Mouse (Mus musculus) midbrain, embryonic 14.5 days (tissue): ENCODE results near the gene Lrba. TPM values are rescaled to one million over a fixed set of nuclear protein-coding genes. Genes with fewer than 3 reads are reported as not detected.

ENCODE experiments used
- ATAC-seq: fragments of 200-750 bp; cut with Nextera tagmentation; 2 replicates; pipeline ENCODE4 v1.8.0; 2017; ENCODE audit warnings: moderate number of reproducible peaks, moderate library complexity; ENCODE audit not compliant: low FRiP score, low TSS enrichment
- DNase-seq: peaks from one replicate; pipeline ENCODE4 v3.0.0-alpha.2; 2015
- H3K27ac ChIP-seq: fragments of 300-500 bp; sonication (generic); replicated peaks from 2 replicates; pipeline ENCODE4 v1.5.1; 2014; ENCODE audit warnings: mild to moderate bottlenecking, low read depth, low read length, moderate library complexity
- H3K27me3 ChIP-seq: fragments of 300-500 bp; sonication (generic); 2 replicates; pipeline ENCODE4 v1.6.1; 2014; ENCODE audit warnings: low read length, control low read depth, mixed read lengths; ENCODE audit not compliant: control insufficient read depth, insufficient read depth
- H3K36me3 ChIP-seq: fragments of 300-500 bp; sonication (generic); 2 replicates; pipeline ENCODE4 v1.6.1; 2014; ENCODE audit warnings: low read length, control low read depth; ENCODE audit not compliant: control insufficient read depth, insufficient read depth
- H3K4me1 ChIP-seq: fragments of 300-500 bp; sonication (generic); 2 replicates; pipeline ENCODE4 v1.6.1; 2014; ENCODE audit warnings: mild to moderate bottlenecking, antibody characterized with exemption, low read length, control low read depth; ENCODE audit not compliant: control insufficient read depth, insufficient read depth
- H3K4me2 ChIP-seq: fragments of 300-500 bp; sonication (generic); 2 replicates; pipeline ENCODE4 v1.6.1; 2014; ENCODE audit warnings: mild to moderate bottlenecking, low read length, moderate library complexity
- H3K4me3 ChIP-seq: fragments of 300-500 bp; sonication (generic); replicated peaks from 2 replicates; pipeline ENCODE4 v1.5.1; 2014; ENCODE audit warnings: low read depth, low read length
- H3K9ac ChIP-seq: fragments of 300-500 bp; sonication (generic); replicated peaks from 2 replicates; pipeline ENCODE4 v1.6.1; 2014; ENCODE audit warnings: mild to moderate bottlenecking, low read length, moderate library complexity
- H3K9me3 ChIP-seq: fragments of 300-500 bp; sonication (generic); 2 replicates; pipeline ENCODE4 v1.6.1; 2016; ENCODE audit warnings: low read length, control low read depth, mixed read lengths; ENCODE audit not compliant: control insufficient read depth
- WGBS: fragments of 180-500 bp; shearing (Covaris S2); extraction: QIAGEN DNeasy Blood & Tissue Kit; methylation state at CpG from one replicate; pipeline ENCODE4 v1.1.7; 2014; 5-methylcytosine and 5-hydroxymethylcytosine counted together
- polyA plus RNA-seq: library from polyadenylated mRNA; unstranded; fragments of >200 nt; fragmentation: Nextera tagmentation; extraction: Ambion mirVana; gene quantifications from 2 replicates; pipeline ENCODE4 v1.2.1, GENCODE M21; 2014

The Lrba gene
- polyA plus RNA-seq, 1 experiment from 2014 or later = 10.2 TPM

GRCm38 (mm10) chr3:86651006-86651405 is 426.5 kb downstream of the Lrba start:
- no peak overlapping the region for H3K9ac ChIP-seq
- H3K27me3 ChIP-seq = no peaks in the 10 kb centered on the region
- no peak overlapping the region for H3K4me3 ChIP-seq
- no peaks in the 10 kb centered on the region for H3K4me1 ChIP-seq
- no peaks in the 10 kb centered on the region for H3K9me3 ChIP-seq
- ATAC-seq = no peak
- DNase-seq = peak; percentile 52
- 45% methylated on average over 3 of the region's 3 CpGs for WGBS
- H3K4me2 ChIP-seq = no peak overlapping the region
- H3K27ac ChIP-seq = no peak overlapping the region
- H3K36me3 ChIP-seq = no peaks in the 10 kb centered on the region

- ATAC-seq (no peak), DNase-seq (peak; percentile 8)
- H3K9me3 ChIP-seq = no peaks in the 10 kb centered on the region
- no peak overlapping the region for H3K9ac ChIP-seq
- no peaks in the 10 kb centered on the region for H3K4me1 ChIP-seq
- no peak overlapping the region for H3K4me2 ChIP-seq
- H3K27ac ChIP-seq = no peak overlapping the region
- 64% methylated on average over 5 of the region's 5 CpGs for WGBS
- H3K36me3 ChIP-seq = no peaks in the 10 kb centered on the region
- no peak overlapping the region for H3K4me3 ChIP-seq
- H3K27me3 ChIP-seq = no peaks in the 10 kb centered on the region
Measured at GRCm38 (mm10) chr3:86659326-86659725, 434.8 kb downstream of the Lrba start.

GRCm38 (mm10) chr3:86664399-86664798 is 439.9 kb downstream of the Lrba start:
- Histone ChIP-seq H3K4me1 (no peaks in the 10 kb centered on the region), H3K4me3 (no peak overlapping the region), H3K27ac (no peak overlapping the region), H3K9me3 (no peaks in the 10 kb centered on the region), H3K9ac (no peak overlapping the region), H3K4me2 (no peak overlapping the region), H3K36me3 (no peaks in the 10 kb centered on the region), H3K27me3 (no peaks in the 10 kb centered on the region)
- DNase-seq (no peak), ATAC-seq (no peak)
- 54% methylated on average over 3 of the region's 3 CpGs for WGBS

GRCm38 (mm10) chr3:86668146-86668545 is 443.7 kb downstream of the Lrba start:
- no peak for ATAC-seq
- H3K9me3 ChIP-seq = no peaks in the 10 kb centered on the region
- H3K9ac ChIP-seq = no peak overlapping the region
- H3K27ac ChIP-seq = peak overlapping the region; percentile 26; the same call in 1 of the 2 replicates
- no peak overlapping the region for H3K4me2 ChIP-seq
- peak; percentile 37 for DNase-seq
- 55% methylated on average over 8 of the region's 8 CpGs for WGBS
- H3K4me1 ChIP-seq = no peaks in the 10 kb centered on the region
- H3K27me3 ChIP-seq = no peaks in the 10 kb centered on the region
- H3K36me3 ChIP-seq = no peaks in the 10 kb centered on the region
- H3K4me3 ChIP-seq = no peak overlapping the region

- no peak overlapping the region for H3K4me2 ChIP-seq
- H3K4me1 ChIP-seq = no peaks in the 10 kb centered on the region
- ATAC-seq (no peak), DNase-seq (no peak)
- 63% methylated on average over 2 of the region's 2 CpGs for WGBS
- no peaks in the 10 kb centered on the region for H3K9me3 ChIP-seq
- H3K36me3 ChIP-seq = no peaks in the 10 kb centered on the region
- no peak overlapping the region for H3K4me3 ChIP-seq
- no peaks in the 10 kb centered on the region for H3K27me3 ChIP-seq
- H3K9ac ChIP-seq = no peak overlapping the region
- no peak overlapping the region for H3K27ac ChIP-seq
Measured at GRCm38 (mm10) chr3:86677573-86678155, 453.2 kb downstream of the Lrba start.

- 5% methylated on average over 7 of the region's 7 CpGs for WGBS
- no peak overlapping the region for H3K4me3 ChIP-seq
- peak overlapping the region; percentile 66 for H3K27ac ChIP-seq
- H3K9me3 ChIP-seq = no peaks in the 10 kb centered on the region
- no peaks in the 10 kb centered on the region for H3K27me3 ChIP-seq
- peak overlapping the region; percentile 29 for H3K4me2 ChIP-seq
- H3K4me1 ChIP-seq = peaks cover 12% of the 10 kb centered on the region; the same call in 1 of the 2 replicates
- ATAC-seq = peak; percentile 70; the same call in 1 of the 2 replicates
- no peaks in the 10 kb centered on the region for H3K36me3 ChIP-seq
- peak; percentile 84 for DNase-seq
- no peak overlapping the region for H3K9ac ChIP-seq
Measured at GRCm38 (mm10) chr3:86687571-86688209, 463.2 kb downstream of the Lrba start.

GRCm38 (mm10) chr3:86688438-86688837 is 464.0 kb downstream of the Lrba start:
- no peak overlapping the region for H3K9ac ChIP-seq
- ATAC-seq = no peak
- H3K9me3 ChIP-seq = no peaks in the 10 kb centered on the region
- no peak overlapping the region for H3K4me3 ChIP-seq
- 19% methylated on average over 1 of the region's 1 CpGs for WGBS
- H3K4me2 ChIP-seq = no peak overlapping the region
- DNase-seq = no peak
- peaks cover 12% of the 10 kb centered on the region; the same call in 1 of the 2 replicates for H3K4me1 ChIP-seq
- H3K36me3 ChIP-seq = no peaks in the 10 kb centered on the region
- no peak overlapping the region for H3K27ac ChIP-seq
- no peaks in the 10 kb centered on the region for H3K27me3 ChIP-seq

- 2% methylated on average over 7 of the region's 7 CpGs for WGBS
- peak overlapping the region; percentile 36 for H3K4me2 ChIP-seq
Measured at GRCm38 (mm10) chr3:86689305-86689704, 464.8 kb downstream of the Lrba start.

GRCm38 (mm10) chr3:86692779-86693178 is 468.3 kb downstream of the Lrba start:
- no peaks in the 10 kb centered on the region for H3K9me3 ChIP-seq
- H3K27ac ChIP-seq = no peak overlapping the region
- H3K4me1 ChIP-seq = peaks cover 8% of the 10 kb centered on the region; the same call in 1 of the 2 replicates
- no peak overlapping the region for H3K9ac ChIP-seq
- no peak for ATAC-seq
- no peak overlapping the region for H3K4me3 ChIP-seq
- no peaks in the 10 kb centered on the region for H3K36me3 ChIP-seq
- DNase-seq = no peak
- H3K27me3 ChIP-seq = no peaks in the 10 kb centered on the region
- H3K4me2 ChIP-seq = no peak overlapping the region

More at GRCm38 (mm10) chr3:86689305-86689704, 464.8 kb downstream of the Lrba start:
- Histone ChIP-seq H3K4me3 (no peak overlapping the region), H3K4me1 (peaks cover 12% of the 10 kb centered on the region; the same call in 1 of the 2 replicates), H3K9me3 (no peaks in the 10 kb centered on the region), H3K36me3 (no peaks in the 10 kb centered on the region), H3K27ac (peak overlapping the region; percentile 45; the same call in 1 of the 2 replicates), H3K9ac (no peak overlapping the region), H3K27me3 (no peaks in the 10 kb centered on the region)
- peak; percentile 47 for DNase-seq
- no peak; the same call in 1 of the 2 replicates for ATAC-seq
